23 mouse cellular contexts compared by ENCODE assay signal in the genomic region with DNA sequence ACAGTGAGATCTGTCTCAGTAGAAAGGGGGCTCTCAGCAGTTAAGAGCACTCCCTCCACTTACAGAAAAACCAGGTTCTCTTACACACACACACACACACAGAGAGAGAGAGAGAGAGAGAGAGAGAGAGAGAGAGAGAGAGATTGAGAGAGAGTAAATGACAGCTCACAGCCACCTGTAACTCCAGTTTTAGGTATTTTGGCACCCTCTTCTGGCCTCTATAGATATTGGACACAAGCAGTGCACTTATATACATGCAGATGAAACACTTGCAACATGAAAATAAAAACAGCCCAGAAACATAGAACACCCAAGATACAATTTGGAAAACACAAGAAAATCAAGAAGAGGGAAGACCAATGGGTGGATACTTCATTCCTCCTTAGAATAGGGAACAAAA. TPM values are rescaled to one million over a fixed set of nuclear protein-coding genes. Genes with fewer than 3 reads are reported as not detected.
"Had no signal": no experiment of that assay in that cellular context is flagged by ENCODE, and none has a peak within 500 bp of the region (broad histone marks: within the 10 kb centered on the region; RNA-seq: fewer than 3 reads in every experiment).

No protein-coding gene starts in this region.

RNA-seq across cellular contexts. Expression of a gene that starts 15.2 kb away (rescaled TPM):
- total RNA-seq: layer of hippocampus, adult 2 months; layer of hippocampus, postnatal 25 days; left cerebral cortex, adult 18-20 months; left cerebral cortex, postnatal 25 days; megakaryocyte, adult 5-6 weeks had no signal
- polyA plus RNA-seq: kidney, adult 2 months; kidney, embryonic 15.5 days; large intestine, adult 2 months; limb, embryonic 10.5 days; limb, embryonic 13.5 days; liver, embryonic 12.5 days; liver, embryonic 15.5 days; lung, adult 2 months; lung, embryonic 16.5 days; macrophage; midbrain, embryonic 12.5 days; midbrain, embryonic 16.5 days; neural tube, embryonic 11.5 days; neural tube, embryonic 14.5 days; small intestine, adult 2 months; spleen, adult 2 months; stomach, embryonic 16.5 days; thymus, adult 2 months had no signal

RNA-seq across cellular contexts. Expression of a gene that starts 31.1 kb away (rescaled TPM):
- total RNA-seq: layer of hippocampus, adult 2 months; layer of hippocampus, postnatal 25 days; left cerebral cortex, adult 18-20 months; left cerebral cortex, postnatal 25 days; megakaryocyte, adult 5-6 weeks had no signal
- polyA plus RNA-seq: kidney, adult 2 months; kidney, embryonic 15.5 days; large intestine, adult 2 months; limb, embryonic 10.5 days; limb, embryonic 13.5 days; liver, embryonic 12.5 days; liver, embryonic 15.5 days; lung, adult 2 months; lung, embryonic 16.5 days; macrophage; midbrain, embryonic 12.5 days; midbrain, embryonic 16.5 days; neural tube, embryonic 11.5 days; neural tube, embryonic 14.5 days; small intestine, adult 2 months; spleen, adult 2 months; stomach, embryonic 16.5 days; thymus, adult 2 months had no signal

RNA-seq across cellular contexts. Expression of a gene that starts 41.2 kb away (rescaled TPM):
- total RNA-seq: left cerebral cortex, postnatal 25 days had no signal
- polyA plus RNA-seq: limb, embryonic 10.5 days; midbrain, embryonic 12.5 days; midbrain, embryonic 16.5 days; neural tube, embryonic 14.5 days had no signal

RNA-seq across cellular contexts. Expression of a gene that starts 55.2 kb away (rescaled TPM):
- total RNA-seq: megakaryocyte, adult 5-6 weeks had no signal
- polyA plus RNA-seq: kidney, adult 2 months; large intestine, adult 2 months; limb, embryonic 10.5 days; liver, embryonic 12.5 days; macrophage; neural tube, embryonic 11.5 days had no signal

RNA-seq across cellular contexts. Expression of a gene that starts 57.3 kb away (rescaled TPM):
- total RNA-seq: megakaryocyte, adult 5-6 weeks had no signal
- polyA plus RNA-seq: macrophage had no signal
